Mouse (Mus musculus) kidney, postnatal 0 days (tissue): ENCODE data around the gene Gm17581. TPM values are rescaled to one million over a fixed set of nuclear protein-coding genes. Genes with fewer than 3 reads are reported as not detected.

Source experiments
- ATAC-seq: fragments of 200-750 bp; cut with Nextera tagmentation; replicated peaks from 2 replicates; pipeline ENCODE4 v1.8.0; 2017; ENCODE audit warnings: low read depth, moderate number of reproducible peaks, moderate TSS enrichment, moderate library complexity; ENCODE audit not compliant: low FRiP score
- DNase-seq: peaks from one replicate; pipeline ENCODE4 v3.0.0-alpha.2; 2016; ENCODE audit warnings: low spot score
- H3K27ac ChIP-seq: fragments of 300-500 bp; sonication (generic); 2 replicates; pipeline ENCODE4 v1.5.1; 2014; ENCODE audit warnings: mild to moderate bottlenecking
- H3K27me3 ChIP-seq: fragments of 300-500 bp; sonication (generic); 2 replicates; pipeline ENCODE4 v1.6.1; 2014; ENCODE audit warnings: low read length, mixed read lengths; ENCODE audit not compliant: insufficient read depth
- H3K36me3 ChIP-seq: fragments of 300-500 bp; sonication (generic); 2 replicates; pipeline ENCODE4 v1.6.1; 2014; ENCODE audit warnings: low read length, mixed read lengths; ENCODE audit not compliant: insufficient read depth
- H3K4me1 ChIP-seq: fragments of 300-500 bp; sonication (generic); replicated peaks from 2 replicates; pipeline ENCODE4 v1.6.1; 2014; ENCODE audit warnings: antibody characterized with exemption, low read length, mixed read lengths; ENCODE audit not compliant: insufficient read depth
- H3K4me2 ChIP-seq: fragments of 300-500 bp; sonication (generic); 2 replicates; pipeline ENCODE4 v1.6.1; 2014; ENCODE audit warnings: mild to moderate bottlenecking, low read length, moderate library complexity, mixed read lengths
- H3K4me3 ChIP-seq: fragments of 300-500 bp; sonication (generic); replicated peaks from 2 replicates; pipeline ENCODE4 v1.5.1; 2014; ENCODE audit warnings: low read depth, low read length
- H3K9ac ChIP-seq: fragments of 300-500 bp; sonication (generic); 2 replicates; pipeline ENCODE4 v1.6.1; 2014; ENCODE audit warnings: low read depth, low read length
- H3K9me3 ChIP-seq: fragments of 300-500 bp; sonication (generic); replicated peaks from 2 replicates; pipeline ENCODE4 v1.6.1; 2016; ENCODE audit warnings: low read length, inconsistent platforms, mixed read lengths
- CTCF ChIP-seq: IDR thresholded peaks from 2 replicates; pipeline ENCODE4 v1.5.1; 2016; ENCODE audit warnings: antibody characterized with exemption, low read depth, mild to moderate bottlenecking, moderate library complexity
- WGBS: fragments of 180-500 bp; shearing (Covaris S2); extraction: QIAGEN DNeasy Blood & Tissue Kit; methylation state at CpG from one replicate; pipeline ENCODE4 v1.1.7; 2014; 5-methylcytosine and 5-hydroxymethylcytosine counted together
- polyA plus RNA-seq: library from polyadenylated mRNA; unstranded; fragments of >200 nt; fragmentation: Nextera tagmentation; extraction: Ambion mirVana; gene quantifications from 2 replicates; pipeline ENCODE4 v1.2.1, GENCODE M21; 2015

Gm17581 gene
- polyA plus RNA-seq, 1 experiment from 2014 or later: not detected

- H3K9ac ChIP-seq: no peak overlapping the region
- WGBS: 63% methylated on average over 10 of the region's 10 CpGs
- H3K4me2 ChIP-seq: no peak overlapping the region
- no peak for ATAC-seq
- H3K36me3 ChIP-seq: no peaks in the 10 kb centered on the region
- no peaks in the 10 kb centered on the region for H3K9me3 ChIP-seq
- H3K27ac ChIP-seq: no peak overlapping the region
- TF ChIP-seq CTCF: no peak
- 0 out of 2 replicates have a peak, but pooled peaks cover 4% of the 10 kb centered on the region for H3K4me1 ChIP-seq
- peaks cover 15% of the 10 kb centered on the region for H3K27me3 ChIP-seq
- no peak for DNase-seq
- H3K4me3 ChIP-seq: no peak overlapping the region
Observed at GRCm38 (mm10) chr2:155776824-155777687, 41.4 kb upstream of the Gm17581 start.

GRCm38 (mm10) chr2:155775685-155776263 is 40.1 kb upstream of the Gm17581 start:
- peak overlapping the region; percentile 94 for H3K4me2 ChIP-seq
- 0 out of 2 replicates have a peak, but pooled peaks cover 4% of the 10 kb centered on the region for H3K4me1 ChIP-seq
- H3K36me3 ChIP-seq: no peaks in the 10 kb centered on the region
- H3K9ac ChIP-seq: no peak overlapping the region
- DNase-seq (peak; percentile 76), ATAC-seq (peak; percentile 66; the same call in 1 of the 2 replicates)
- under 1% methylated on average over 44 of the region's 44 CpGs for WGBS
- H3K9me3 ChIP-seq: no peaks in the 10 kb centered on the region
- H3K4me3 ChIP-seq: peak overlapping the region; percentile 41
- no peak for TF ChIP-seq CTCF
- no peak overlapping the region for H3K27ac ChIP-seq
- peaks cover 15% of the 10 kb centered on the region for H3K27me3 ChIP-seq

GRCm38 (mm10) chr2:155774927-155775684 is 39.4 kb upstream of the Gm17581 start, which contains the start of gene Mmp24:
Gene Mmp24 (plus strand): TSS chr2:155775342.
- peaks cover 15% of the 10 kb centered on the region for H3K27me3 ChIP-seq
- no peak within 1 kb of the TSS for H3K27ac ChIP-seq
- no peak within 1 kb of the TSS for H3K9ac ChIP-seq
- H3K9me3 ChIP-seq: no peaks in the 10 kb centered on the region
- peak within 1 kb of the TSS; percentile 41 for H3K4me3 ChIP-seq
- 0 out of 2 replicates have a peak, but pooled peaks cover 4% of the 10 kb centered on the region for H3K4me1 ChIP-seq
- ATAC-seq: no peak; the same call in 1 of the 2 replicates
- H3K4me2 ChIP-seq: peak within 1 kb of the TSS; percentile 94
- WGBS: 2% methylated on average over 66 of the region's 100 CpGs
- no peaks in the 10 kb centered on the region for H3K36me3 ChIP-seq
- TF ChIP-seq CTCF: no peak
- DNase-seq: no peak

- no peaks in the 10 kb centered on the region for H3K36me3 ChIP-seq
- no peak for TF ChIP-seq CTCF
- no peak for DNase-seq
- no peak for ATAC-seq
- 0 out of 2 replicates have a peak overlapping the region, but pooled peaks have one; percentile 94 for H3K4me2 ChIP-seq
- H3K9me3 ChIP-seq: no peaks in the 10 kb centered on the region
- 56% methylated on average over 11 of the region's 11 CpGs for WGBS
- H3K27me3 ChIP-seq: peaks cover 15% of the 10 kb centered on the region
- H3K4me3 ChIP-seq: peak overlapping the region; percentile 20
- 0 out of 2 replicates have a peak, but pooled peaks cover 4% of the 10 kb centered on the region for H3K4me1 ChIP-seq
- no peak overlapping the region for H3K9ac ChIP-seq
- no peak overlapping the region for H3K27ac ChIP-seq
Observed at GRCm38 (mm10) chr2:155774261-155774926, 38.7 kb upstream of the Gm17581 start.

GRCm38 (mm10) chr2:155773664-155774063 is 38.0 kb upstream of the Gm17581 start:
- Histone ChIP-seq H3K4me1 (0 out of 2 replicates have a peak, but pooled peaks cover 4% of the 10 kb centered on the region), H3K27me3 (peaks cover 15% of the 10 kb centered on the region), H3K4me3 (no peak overlapping the region), H3K9ac (no peak overlapping the region), H3K9me3 (no peaks in the 10 kb centered on the region), H3K27ac (no peak overlapping the region), H3K4me2 (no peak overlapping the region), H3K36me3 (no peaks in the 10 kb centered on the region)
- 65% methylated on average over 4 of the region's 4 CpGs for whole genome bisulfite sequencing
- DNase-seq (no peak), ATAC-seq (no peak)
- TF ChIP-seq CTCF: no peak
